ENCODE assay signal across 8 mouse cellular contexts in genomic region chr1:72255854-72256175, GRCm38 (mm10). TPM values are rescaled to one million over a fixed set of nuclear protein-coding genes. Genes with fewer than 3 reads are reported as not detected.
DNase-seq lines count a peak whose midpoint lies in the region; ATAC-seq and TF ChIP-seq lines count a peak whose summit lies in the region.

No protein-coding gene starts in this region.

- H3K4me2 ChIP-seq in hindbrain, embryonic 14.5 days (replicated peaks): peak overlapping the region; percentile 64
- peak overlapping the region; percentile 57 for H3K4me2 ChIP-seq in midbrain, embryonic 12.5 days (replicated peaks)

- in situ Hi-C loops in ES-E14 (cut with MboI; ENCODE audit: low sequenced_read_pairs in 2 of 2, unreplicated experiment in 2 of 2): no loop called here

- DNase-seq in heart, embryonic 10.5 days (ENCODE audit: low spot score): no peak
- DNase-seq in heart, adult 9 months (ENCODE audit: low spot score in 2 of 2): no peak
- no peak for DNase-seq in ES-E14 (ENCODE audit: low read depth, low spot score)
- DNase-seq in hindbrain, embryonic 14.5 days (ENCODE audit: low spot score): no peak
- no peak for DNase-seq in testis, postnatal 10 days (ENCODE audit: low spot score)
- no peak for DNase-seq in spleen, postnatal 10 days (ENCODE audit: low spot score in 2 of 2)
- no peak for DNase-seq in kidney, postnatal 25 days

- H3K9me3 ChIP-seq in heart, embryonic 10.5 days: no peaks in the 10 kb centered on the region
- H3K9me3 ChIP-seq in ES-E14 (ENCODE audit: control insufficient read depth, insufficient read depth, low read depth, low read length): no peaks in the 10 kb centered on the region
- H3K9me3 ChIP-seq in hindbrain, embryonic 14.5 days (ENCODE audit: control insufficient read depth, low read length): no peaks in the 10 kb centered on the region
- H3K9me3 ChIP-seq in midbrain, embryonic 12.5 days: no peaks in the 10 kb centered on the region

- H3K4me1 ChIP-seq in heart, embryonic 10.5 days: peaks cover 21% of the 10 kb centered on the region
- H3K4me1 ChIP-seq in ES-E14 (ENCODE audit: control insufficient read depth in 2 of 2, insufficient read depth in 2 of 2, low read length in 2 of 2, poor library complexity in 1 of 2): peaks cover 0 to 9% of the 10 kb centered on the region in 2 experiments; a peak in 1 of 4 replicates
- H3K4me1 ChIP-seq in hindbrain, embryonic 14.5 days (replicated peaks; ENCODE audit: control insufficient read depth, insufficient read depth, low read length): peaks cover 21% of the 10 kb centered on the region
- H3K4me1 ChIP-seq in midbrain, embryonic 12.5 days: peaks cover 28% of the 10 kb centered on the region

- ATAC-seq in hindbrain, embryonic 14.5 days (ENCODE audit: low FRiP score): no peak
- ATAC-seq in midbrain, embryonic 12.5 days (ENCODE audit: low FRiP score, low read depth): no peak

- peak overlapping the region; percentile 53; the same call in 1 of the 2 replicates for H3K4me3 ChIP-seq in heart, embryonic 10.5 days
- H3K4me3 ChIP-seq in ES-E14 (ENCODE audit: insufficient read depth in 1 of 2, low read depth in 1 of 2, low read length in 2 of 2, poor library complexity in 1 of 2, severe bottlenecking in 1 of 2): no peak overlapping the region
- peak overlapping the region; percentile 39 for H3K4me3 ChIP-seq in hindbrain, embryonic 14.5 days (replicated peaks; ENCODE audit: low read length)
- peak overlapping the region; percentile 42; the same call in 1 of the 2 replicates for H3K4me3 ChIP-seq in midbrain, embryonic 12.5 days

- H3K36me3 ChIP-seq in heart, embryonic 10.5 days: no peaks in the 10 kb centered on the region
- H3K36me3 ChIP-seq in ES-E14 (ENCODE audit: control insufficient read depth, insufficient read depth, low read length, poor library complexity, severe bottlenecking): no peaks in the 10 kb centered on the region
- H3K36me3 ChIP-seq in hindbrain, embryonic 14.5 days (replicated peaks; ENCODE audit: control insufficient read depth, insufficient read depth): no peaks in the 10 kb centered on the region
- no peaks in the 10 kb centered on the region for H3K36me3 ChIP-seq in midbrain, embryonic 12.5 days

- peak overlapping the region; percentile 9; the same call in 1 of the 2 replicates for H3K9ac ChIP-seq in ES-E14 (ENCODE audit: insufficient read depth, low read depth, low read length, poor library complexity, severe bottlenecking)
- peak overlapping the region; percentile 67 for H3K9ac ChIP-seq in hindbrain, embryonic 14.5 days
- H3K9ac ChIP-seq in midbrain, embryonic 12.5 days (replicated peaks): no peak overlapping the region

- no peaks in the 10 kb centered on the region for H3K27me3 ChIP-seq in heart, embryonic 10.5 days (ENCODE audit: insufficient read depth, poor library complexity, severe bottlenecking)
- H3K27me3 ChIP-seq in hindbrain, embryonic 14.5 days (ENCODE audit: control insufficient read depth, insufficient read depth, low read length): no peaks in the 10 kb centered on the region
- H3K27me3 ChIP-seq in midbrain, embryonic 12.5 days: peaks cover 16% of the 10 kb centered on the region

- H3K27ac ChIP-seq in heart, embryonic 10.5 days: peak overlapping the region; percentile 95
- H3K27ac ChIP-seq in ES-E14 (ENCODE audit: insufficient read depth, low read depth, low read length, poor library complexity, severe bottlenecking): no peak overlapping the region
- H3K27ac ChIP-seq in hindbrain, embryonic 14.5 days: peak overlapping the region; percentile 92
- peak overlapping the region; percentile 85 for H3K27ac ChIP-seq in midbrain, embryonic 12.5 days (replicated peaks)

- WGBS in heart, embryonic 10.5 days: 42% methylated on average over 11 of the region's 11 CpGs
- WGBS in hindbrain, embryonic 14.5 days: 21% methylated on average over 11 of the region's 11 CpGs
- WGBS in midbrain, embryonic 12.5 days: 32% methylated on average over 11 of the region's 11 CpGs

TF ChIP-seq in ES-E14, 5 proteins besides CTCF, POLR2A, EP300 and RAD21:
- TF ChIP-seq CHD2 (IDR thresholded peaks at IDR 0.05; ENCODE audit: low read depth, low read length) (no peak), MAFK (IDR thresholded peaks at IDR 0.05; ENCODE audit: insufficient read depth, low read depth, low read length) (no peak), ZC3H11A (IDR thresholded peaks at IDR 0.05; ENCODE audit: borderline replicate concordance, low read depth, low read length) (no peak), HCFC1 (IDR thresholded peaks at IDR 0.05; ENCODE audit: borderline replicate concordance, insufficient read depth, low read length) (no peak), ZNF384 (IDR thresholded peaks at IDR 0.05; ENCODE audit: low read depth, low read length) (no peak)

RNA-seq across cellular contexts. Expression of gene Pecr, which starts 28.3 kb away (rescaled TPM):
- 20.4 and 28.6 TPM in 2 replicates for polyA plus RNA-seq in heart, embryonic 10.5 days (2016; fragmentation: Nextera tagmentation; extraction: Ambion mirVana)
- total RNA-seq in ES-E14 (2012; rRNA removed): 14.3 and 16.8 TPM in 2 replicates
- 6.3 and 7.8 TPM in 2 replicates for polyA plus RNA-seq in hindbrain, embryonic 14.5 days (2014; fragmentation: Nextera tagmentation; extraction: Ambion mirVana)
- polyA plus RNA-seq in midbrain, embryonic 12.5 days (2016; fragmentation: Nextera tagmentation; extraction: Ambion mirVana): 12.7 and 12.8 TPM in 2 replicates

RNA-seq across cellular contexts. Expression of gene Tmem169, which starts 28.4 kb away (rescaled TPM):
- 0.36 and 1.1 TPM in 2 replicates for polyA plus RNA-seq in heart, embryonic 10.5 days (2016; fragmentation: Nextera tagmentation; extraction: Ambion mirVana)
- total RNA-seq in ES-E14 (2012; rRNA removed): 0.32 and 0.36 TPM in 2 replicates
- polyA plus RNA-seq in hindbrain, embryonic 14.5 days (2014; fragmentation: Nextera tagmentation; extraction: Ambion mirVana): 36.8 and 39.8 TPM in 2 replicates
- 23.2 and 25.4 TPM in 2 replicates for polyA plus RNA-seq in midbrain, embryonic 12.5 days (2016; fragmentation: Nextera tagmentation; extraction: Ambion mirVana)

RNA-seq across cellular contexts. Expression of gene Mreg, which starts 43.7 kb away (rescaled TPM):
- polyA plus RNA-seq in heart, embryonic 10.5 days (2016; fragmentation: Nextera tagmentation; extraction: Ambion mirVana): 4.0 and 4.2 TPM in 2 replicates
- 92.1 and 94.8 TPM in 2 replicates for total RNA-seq in ES-E14 (2012; rRNA removed)
- 2.7 and 3.9 TPM in 2 replicates for polyA plus RNA-seq in hindbrain, embryonic 14.5 days (2014; fragmentation: Nextera tagmentation; extraction: Ambion mirVana)
- polyA plus RNA-seq in midbrain, embryonic 12.5 days (2016; fragmentation: Nextera tagmentation; extraction: Ambion mirVana): 3.0 and 3.1 TPM in 2 replicates

RNA-seq across cellular contexts. Expression of gene Xrcc5, which starts 51.4 kb away (rescaled TPM):
- polyA plus RNA-seq in heart, embryonic 10.5 days (2016; fragmentation: Nextera tagmentation; extraction: Ambion mirVana): 24.1 and 35.1 TPM in 2 replicates
- total RNA-seq in ES-E14 (2012; rRNA removed): 69.0 and 72.0 TPM in 2 replicates
- 16.7 and 18.7 TPM in 2 replicates for polyA plus RNA-seq in hindbrain, embryonic 14.5 days (2014; fragmentation: Nextera tagmentation; extraction: Ambion mirVana)
- polyA plus RNA-seq in midbrain, embryonic 12.5 days (2016; fragmentation: Nextera tagmentation; extraction: Ambion mirVana): 39.9 and 42.3 TPM in 2 replicates

Comparison
In these comparisons a context has a peak if more than half of its experiments do, and no peak if none do; other contexts are left out.
1. H3K4me3 ChIP-seq: peak in heart, embryonic 10.5 days (single experiment), hindbrain, embryonic 14.5 days (single experiment) and midbrain, embryonic 12.5 days (single experiment); none in ES-E14 (0 of 2).
2. RNA of gene Tmem169, which starts 28.4 kb away (polyA plus RNA-seq): 36.8 to 39.8 TPM in hindbrain, embryonic 14.5 days and 23.2 to 25.4 TPM in midbrain, embryonic 12.5 days; 0.36 to 1.1 TPM in heart, embryonic 10.5 days; every median in the first group is over 10 times any median in the second.